Mouse (Mus musculus) T-helper 17 cell (primary cell): Measurements from ENCODE around the gene Efnb3.
"Not testable (repeated sequence)": the region's sequence is repeated elsewhere in the genome, so short reads cannot be mapped to it uniquely, and the experiment has no call there.

Experiments
- in situ Hi-C, 2 experiments: fragments of 300-600 bp; cut with MboI, MseI; formaldehyde crosslinking; loops; 1 replicate in 1 of 2; 2 replicates in 1 of 2; pipeline ENCODE4 v1.15.1; 2025; ENCODE audit warnings: high pct_unique_total_duplicates in 2 of 2

Gene Efnb3

GRCm38 (mm10) chr11:69552622-69553340, 7.2 kb downstream of the Efnb3 start:
- in situ Hi-C loops, result no loop called here

GRCm38 (mm10) chr11:69551310-69551709, 8.7 kb downstream of the Efnb3 start:
- in situ Hi-C loops, result no loop called here

GRCm38 (mm10) chr11:69549060-69549656, 10.8 kb downstream of the Efnb3 start, which contains the start of gene Dnah2:
Gene Dnah2, minus strand, starts transcription at chr11:69549110.
- in situ Hi-C loops, result no loop called here

- in situ Hi-C loops, result no loop called here
These were observed 12.9 kb downstream of the Efnb3 start for GRCm38 (mm10) chr11:69547071-69547470.

DNA sequence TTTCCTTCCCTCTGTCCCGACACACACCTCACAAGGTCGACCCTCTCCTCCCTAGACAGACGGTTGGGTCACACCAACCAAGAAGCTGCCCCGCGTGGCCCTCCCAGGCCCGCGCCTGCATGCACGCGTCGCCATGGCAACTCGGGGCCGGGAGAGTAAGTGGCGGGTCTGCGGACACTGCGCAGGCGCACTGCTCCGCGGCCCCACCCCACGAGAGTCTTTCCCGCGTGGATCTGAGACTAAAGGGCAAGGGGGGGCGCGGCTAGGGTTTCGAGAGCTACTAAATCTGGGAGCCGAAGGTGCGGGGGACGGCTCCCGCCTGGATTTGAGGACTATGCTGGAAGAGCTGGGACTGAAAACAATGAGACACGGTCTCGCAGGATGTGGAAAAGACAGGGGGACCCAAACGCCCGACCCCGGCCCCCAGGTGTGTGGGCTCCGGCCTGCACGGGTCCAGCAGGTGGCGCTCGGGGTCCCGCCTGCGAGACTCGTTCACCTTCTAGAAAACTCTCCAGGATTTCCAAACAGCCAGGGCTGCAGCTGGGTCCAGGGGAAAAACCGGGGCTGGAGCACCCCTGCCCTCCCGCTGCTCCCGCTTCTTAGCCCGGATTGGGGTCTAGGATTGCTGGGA, 13.5 kb downstream of the Efnb3 start:
- in situ Hi-C loops, result no loop called here

- in situ Hi-C loops, result no loop called here
These were observed 14.0 kb downstream of the Efnb3 start for GRCm38 (mm10) chr11:69545957-69546356.

DNA sequence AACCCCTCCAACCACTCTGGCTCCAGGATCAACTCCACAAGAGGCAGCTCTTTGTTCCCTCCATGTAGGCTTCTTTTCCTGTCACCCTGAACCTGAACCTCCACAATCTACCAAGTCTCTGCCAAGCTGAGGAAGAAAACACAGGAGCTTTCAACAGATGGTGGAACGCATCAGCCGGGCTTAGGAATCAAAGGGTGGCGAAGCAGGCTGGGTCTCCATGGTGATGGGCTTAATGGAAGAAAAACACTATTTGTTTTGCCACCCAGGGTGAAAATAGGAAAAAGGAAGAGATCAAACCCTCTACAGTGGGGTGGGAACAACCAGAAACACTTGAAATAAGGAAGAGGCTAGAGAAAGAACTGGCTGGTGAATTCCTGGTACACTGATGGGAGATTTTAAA, 16.4 kb downstream of the Efnb3 start:
- in situ Hi-C loops, result no loop called here

- in situ Hi-C loops, result not testable (repeated sequence)
These were observed 18.3 kb downstream of the Efnb3 start for GRCm38 (mm10) chr11:69541741-69542140.

- in situ Hi-C loops, result no loop called here
These were observed 19.3 kb downstream of the Efnb3 start for GRCm38 (mm10) chr11:69540700-69541099.

DNA sequence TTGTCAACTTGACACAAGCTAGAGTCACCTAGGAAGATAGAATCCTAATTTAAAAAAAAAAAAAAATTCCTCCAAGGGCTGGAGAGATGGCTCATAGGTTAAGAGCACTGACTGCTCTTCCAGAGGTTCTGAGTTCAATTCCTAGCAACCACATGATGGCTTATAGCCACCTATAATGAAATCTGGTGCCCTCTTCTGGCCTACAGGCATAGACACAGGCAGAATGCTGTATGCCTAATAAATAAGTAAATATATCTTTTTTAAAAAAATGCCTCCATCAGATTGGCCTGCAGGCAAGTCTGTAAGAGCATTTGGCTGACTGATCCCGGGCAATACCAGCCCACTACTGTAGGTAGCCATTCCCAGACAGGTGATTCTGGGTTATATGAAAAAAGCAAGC, 25.0 kb downstream of the Efnb3 start:
- in situ Hi-C loops, result no loop called here

- in situ Hi-C loops, result no loop called here
These were observed 27.4 kb downstream of the Efnb3 start for GRCm38 (mm10) chr11:69532480-69533150.

GRCm38 (mm10) chr11:69530755-69531154, 29.2 kb downstream of the Efnb3 start:
- in situ Hi-C loops, result not testable (repeated sequence)

- in situ Hi-C loops, result not testable (repeated sequence)
These were observed 29.7 kb downstream of the Efnb3 start for GRCm38 (mm10) chr11:69530281-69530680.

- in situ Hi-C loops, result no loop called here
These were observed 32.0 kb downstream of the Efnb3 start for GRCm38 (mm10) chr11:69528031-69528390.

GRCm38 (mm10) chr11:69527098-69528030, 32.6 kb downstream of the Efnb3 start:
- in situ Hi-C loops, result no loop called here

DNA sequence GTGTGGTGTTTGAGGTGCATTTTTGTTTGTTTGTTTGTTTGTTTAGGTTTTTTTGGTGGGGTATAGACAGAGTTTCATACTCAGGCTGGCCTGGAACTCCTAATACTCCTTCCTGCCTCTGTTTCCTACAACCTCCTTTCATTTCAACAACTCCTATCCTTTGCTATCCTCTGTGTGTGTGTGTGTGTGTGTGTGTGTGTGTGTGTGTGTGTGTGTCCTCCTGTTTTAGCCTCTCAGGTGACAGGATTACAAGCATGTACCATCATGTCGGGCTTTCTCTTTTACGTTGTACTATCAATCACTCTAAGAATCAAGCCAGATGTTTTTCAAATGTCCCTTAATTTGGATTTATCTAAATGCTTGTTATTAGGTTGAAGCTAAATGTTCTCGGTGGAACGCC, 33.4 kb downstream of the Efnb3 start:
- in situ Hi-C loops, result no loop called here

- in situ Hi-C loops, result no loop called here
These were observed 34.3 kb downstream of the Efnb3 start for GRCm38 (mm10) chr11:69525661-69526060.

DNA sequence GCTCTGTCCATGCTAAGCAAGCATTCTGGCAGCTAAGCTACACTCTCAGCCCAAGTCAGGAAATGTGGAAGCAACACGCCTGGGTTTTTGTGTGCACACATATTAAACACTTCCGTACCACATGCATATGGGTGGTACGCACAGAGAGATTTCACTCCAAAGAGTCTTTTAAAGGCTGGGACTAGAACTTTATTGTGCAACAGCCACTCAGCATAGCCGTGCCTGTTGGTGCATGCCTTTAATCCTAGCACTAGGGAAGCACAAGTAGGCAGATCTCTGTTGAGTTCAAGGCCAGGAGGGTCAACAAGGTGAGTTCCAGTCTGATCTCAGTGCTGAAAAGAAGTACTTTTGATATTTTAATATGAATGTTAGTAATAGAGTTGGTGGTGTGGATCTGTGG, 36.4 kb downstream of the Efnb3 start:
- in situ Hi-C loops, result loop anchor here in 1 of 2 experiments (5.0 kb wide), 2 partner anchors 56 to 86 kb away; no protein-coding TSS in a partner anchor

GRCm38 (mm10) chr11:69521526-69522149, 38.4 kb downstream of the Efnb3 start:
- in situ Hi-C loops, result loop anchor here in 1 of 2 experiments (5.0 kb wide), 2 partner anchors 54 to 84 kb away; no protein-coding TSS in a partner anchor

DNA sequence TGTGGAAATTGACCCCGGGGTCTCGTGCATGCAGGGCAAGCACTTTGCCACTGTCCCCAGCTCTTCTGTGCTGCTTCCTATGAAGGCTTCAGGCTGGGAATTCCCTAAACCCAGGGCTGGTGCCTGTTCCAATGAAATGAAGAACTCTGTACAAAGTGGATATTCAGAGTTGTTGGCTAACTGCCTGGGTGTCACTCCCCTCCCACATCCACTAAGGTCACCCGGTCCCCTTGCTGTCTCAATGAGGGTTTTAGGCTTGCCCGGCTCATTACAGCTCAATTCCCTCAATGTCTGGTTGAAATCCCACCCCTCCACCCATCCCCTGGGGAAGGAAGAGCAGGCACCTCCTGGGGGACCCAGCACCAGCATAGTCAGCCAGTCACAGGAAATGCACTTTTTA, 40.0 kb downstream of the Efnb3 start:
- in situ Hi-C loops, result loop anchor here (5.0 to 10.0 kb wide), 6 partner anchors 53 to 263 kb away; no protein-coding TSS in a partner anchor
